Mouse (Mus musculus): ENCODE measurements around the gene Sdk1. TPM values are rescaled to one million over a fixed set of nuclear protein-coding genes. Genes with fewer than 3 reads are reported as not detected.

Sdk1 gene
- total RNA-seq, 1 experiment = 1.2 TPM

DNA sequence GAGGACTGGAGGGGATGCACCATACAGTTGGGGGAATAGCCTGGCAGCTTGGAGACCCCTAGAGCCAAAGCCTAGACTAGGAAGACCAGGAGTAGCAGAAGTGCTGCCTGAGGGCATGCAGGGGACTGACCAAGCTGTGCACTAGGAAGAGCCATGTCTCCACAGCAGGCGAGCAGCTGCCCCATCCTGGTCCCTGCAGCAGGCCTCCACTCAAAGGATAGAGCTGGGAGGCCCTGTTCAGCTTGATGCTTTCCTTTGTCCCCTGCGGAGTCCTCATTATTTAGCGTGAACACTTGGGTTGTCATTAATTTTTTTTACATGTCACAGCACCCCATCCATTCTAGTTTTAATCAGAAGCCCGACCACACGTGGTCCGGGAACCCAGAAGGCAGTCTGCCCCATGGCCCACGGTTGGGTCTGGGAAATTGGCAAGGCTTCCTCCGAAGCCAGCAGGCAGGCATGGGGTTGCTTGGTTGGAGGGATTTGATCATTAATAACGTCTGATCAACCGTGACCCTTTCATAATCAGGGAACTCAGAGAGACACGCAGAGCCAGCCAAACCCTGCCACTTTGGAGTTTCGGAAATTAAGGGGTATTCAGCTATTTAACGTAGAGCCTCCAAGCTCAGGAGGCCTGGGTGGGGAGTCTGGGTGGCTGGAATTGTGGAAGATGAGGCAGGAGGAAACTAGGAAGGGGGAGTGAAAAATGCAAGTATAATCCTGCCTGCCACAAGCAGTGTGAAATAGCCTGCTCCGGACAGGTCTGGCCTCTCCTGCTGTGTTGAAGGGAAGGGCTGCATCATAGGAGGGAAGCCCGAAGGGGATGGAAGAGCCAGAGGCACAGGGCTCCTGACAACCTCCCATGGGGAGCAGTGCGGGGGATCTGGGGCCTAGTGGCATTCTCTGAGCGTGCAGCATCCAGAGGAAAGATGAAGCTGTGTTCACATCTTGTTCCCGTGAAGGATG is 872.2 kb downstream of the Sdk1 start:
- H3K4me3 ChIP-seq (ENCODE audit: insufficient read depth in 1 of 2, low read depth in 1 of 2, low read length in 2 of 2, poor library complexity in 1 of 2, severe bottlenecking in 1 of 2) = no peak overlapping the region
- no peak overlapping the region for H3K9ac ChIP-seq (ENCODE audit: insufficient read depth, low read depth, low read length, poor library complexity, severe bottlenecking)
- no peaks in the 10 kb centered on the region for H3K36me3 ChIP-seq (ENCODE audit: control insufficient read depth, insufficient read depth, low read length, poor library complexity, severe bottlenecking)
- no peak overlapping the region for H3K27ac ChIP-seq (ENCODE audit: insufficient read depth, low read depth, low read length, poor library complexity, severe bottlenecking)
- TF ChIP-seq CHD2 (IDR thresholded peaks at IDR 0.05; ENCODE audit: low read depth, low read length) (no peak), ZC3H11A (IDR thresholded peaks at IDR 0.05; ENCODE audit: borderline replicate concordance, low read depth, low read length) (no peak), HCFC1 (IDR thresholded peaks at IDR 0.05; ENCODE audit: borderline replicate concordance, insufficient read depth, low read length) (no peak), ZNF384 (IDR thresholded peaks at IDR 0.05; ENCODE audit: low read depth, low read length) (no peak), MAFK (IDR thresholded peaks at IDR 0.05; ENCODE audit: insufficient read depth, low read depth, low read length) (no peak)
- DNase-seq (ENCODE audit: low read depth, low spot score) = no peak
- in situ Hi-C loops (cut with MboI; ENCODE audit: low sequenced_read_pairs in 2 of 2, unreplicated experiment in 2 of 2) = no loop called here
- H3K4me1 ChIP-seq (ENCODE audit: control insufficient read depth in 2 of 2, insufficient read depth in 2 of 2, low read length in 2 of 2, poor library complexity in 1 of 2) = peaks cover 0 to 16% of the 10 kb centered on the region in 2 experiments; a peak in 1 of 4 replicates
- no peaks in the 10 kb centered on the region for H3K9me3 ChIP-seq (ENCODE audit: control insufficient read depth, insufficient read depth, low read depth, low read length)

GRCm38 (mm10) chr5:142127779-142128178 is 886.5 kb downstream of the Sdk1 start:
- DNase-seq (ENCODE audit: low read depth, low spot score) = no peak
- in situ Hi-C loops (cut with MboI; ENCODE audit: low sequenced_read_pairs in 2 of 2, unreplicated experiment in 2 of 2) = no loop called here
- no peak overlapping the region for H3K9ac ChIP-seq (ENCODE audit: insufficient read depth, low read depth, low read length, poor library complexity, severe bottlenecking)
- peaks cover 0 to 21% of the 10 kb centered on the region in 2 experiments; a peak in 2 of 4 replicates for H3K4me1 ChIP-seq (ENCODE audit: control insufficient read depth in 2 of 2, insufficient read depth in 2 of 2, low read length in 2 of 2, poor library complexity in 1 of 2)
- H3K27ac ChIP-seq (ENCODE audit: insufficient read depth, low read depth, low read length, poor library complexity, severe bottlenecking) = no peak overlapping the region
- H3K4me3 ChIP-seq (ENCODE audit: insufficient read depth in 1 of 2, low read depth in 1 of 2, low read length in 2 of 2, poor library complexity in 1 of 2, severe bottlenecking in 1 of 2) = no peak overlapping the region
- H3K36me3 ChIP-seq (ENCODE audit: control insufficient read depth, insufficient read depth, low read length, poor library complexity, severe bottlenecking) = no peaks in the 10 kb centered on the region; the same call in 1 of the 2 replicates
- H3K9me3 ChIP-seq (ENCODE audit: control insufficient read depth, insufficient read depth, low read depth, low read length) = no peaks in the 10 kb centered on the region
- TF ChIP-seq ZC3H11A (IDR thresholded peaks at IDR 0.05; ENCODE audit: borderline replicate concordance, low read depth, low read length) (no peak), ZNF384 (IDR thresholded peaks at IDR 0.05; ENCODE audit: low read depth, low read length) (no peak), CHD2 (IDR thresholded peaks at IDR 0.05; ENCODE audit: low read depth, low read length) (no peak), HCFC1 (IDR thresholded peaks at IDR 0.05; ENCODE audit: borderline replicate concordance, insufficient read depth, low read length) (no peak), MAFK (IDR thresholded peaks at IDR 0.05; ENCODE audit: insufficient read depth, low read depth, low read length) (no peak)

DNA sequence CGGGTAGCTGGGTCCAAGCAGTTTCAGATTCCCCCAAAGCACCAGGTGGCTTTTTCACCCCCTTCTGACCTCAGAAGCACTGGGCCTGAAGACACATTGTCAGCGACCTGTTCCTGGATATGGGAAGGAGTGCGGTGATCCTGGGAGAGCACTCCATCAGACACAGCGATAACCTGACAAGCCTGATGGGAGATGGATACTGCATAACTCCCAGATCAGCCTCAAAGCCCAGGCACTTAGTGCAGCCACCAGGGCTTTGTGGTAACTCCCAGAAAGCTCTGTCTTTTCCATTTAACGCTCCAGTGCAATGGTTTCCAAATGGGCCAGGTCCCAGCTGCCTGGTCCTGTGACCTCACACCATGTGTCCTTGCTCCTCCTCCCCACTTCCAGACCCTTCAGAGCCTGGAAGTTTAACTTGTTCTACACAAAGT is 886.9 kb downstream of the Sdk1 start:
- in situ Hi-C loops (cut with MboI; ENCODE audit: low sequenced_read_pairs in 2 of 2, unreplicated experiment in 2 of 2) = no loop called here
- H3K4me1 ChIP-seq (ENCODE audit: control insufficient read depth in 2 of 2, insufficient read depth in 2 of 2, low read length in 2 of 2, poor library complexity in 1 of 2) = peaks cover 0 to 21% of the 10 kb centered on the region in 2 experiments; a peak in 2 of 4 replicates
- H3K27ac ChIP-seq (ENCODE audit: insufficient read depth, low read depth, low read length, poor library complexity, severe bottlenecking) = no peak overlapping the region
- no peak overlapping the region for H3K9ac ChIP-seq (ENCODE audit: insufficient read depth, low read depth, low read length, poor library complexity, severe bottlenecking)
- no peak for DNase-seq (ENCODE audit: low read depth, low spot score)
- TF ChIP-seq ZNF384 (IDR thresholded peaks at IDR 0.05; ENCODE audit: low read depth, low read length) (no peak), ZC3H11A (IDR thresholded peaks at IDR 0.05; ENCODE audit: borderline replicate concordance, low read depth, low read length) (no peak), MAFK (IDR thresholded peaks at IDR 0.05; ENCODE audit: insufficient read depth, low read depth, low read length) (no peak), CHD2 (IDR thresholded peaks at IDR 0.05; ENCODE audit: low read depth, low read length) (no peak), HCFC1 (IDR thresholded peaks at IDR 0.05; ENCODE audit: borderline replicate concordance, insufficient read depth, low read length) (no peak)
- no peaks in the 10 kb centered on the region for H3K9me3 ChIP-seq (ENCODE audit: control insufficient read depth, insufficient read depth, low read depth, low read length)
- no peaks in the 10 kb centered on the region; the same call in 1 of the 2 replicates for H3K36me3 ChIP-seq (ENCODE audit: control insufficient read depth, insufficient read depth, low read length, poor library complexity, severe bottlenecking)
- no peak overlapping the region for H3K4me3 ChIP-seq (ENCODE audit: insufficient read depth in 1 of 2, low read depth in 1 of 2, low read length in 2 of 2, poor library complexity in 1 of 2, severe bottlenecking in 1 of 2)

DNA sequence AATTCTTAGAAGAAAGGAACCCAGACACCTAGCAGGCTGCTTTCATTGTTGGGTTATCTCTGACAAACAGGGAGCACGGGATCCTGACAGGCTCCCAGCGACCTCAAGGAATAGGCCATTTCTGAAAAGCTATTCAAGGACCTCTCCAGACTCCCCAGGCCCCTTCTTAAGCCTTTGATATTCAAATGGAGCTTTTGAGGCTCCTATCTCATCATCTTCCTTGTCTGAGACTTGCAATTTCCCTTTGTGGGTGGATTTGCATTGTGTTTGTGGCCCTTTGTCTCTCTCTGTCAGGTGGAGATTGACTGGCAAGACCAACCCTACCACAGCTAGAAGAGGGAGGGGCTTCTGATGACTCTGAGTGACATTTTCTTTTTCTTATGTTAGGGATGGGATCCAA is 888.7 kb downstream of the Sdk1 start:
- peaks cover 0 to 28% of the 10 kb centered on the region in 2 experiments; a peak in 2 of 4 replicates for H3K4me1 ChIP-seq (ENCODE audit: control insufficient read depth in 2 of 2, insufficient read depth in 2 of 2, low read length in 2 of 2, poor library complexity in 1 of 2)
- no peak overlapping the region for H3K9ac ChIP-seq (ENCODE audit: insufficient read depth, low read depth, low read length, poor library complexity, severe bottlenecking)
- peak overlapping the region; percentile 79 for H3K27ac ChIP-seq (ENCODE audit: insufficient read depth, low read depth, low read length, poor library complexity, severe bottlenecking)
- H3K9me3 ChIP-seq (ENCODE audit: control insufficient read depth, insufficient read depth, low read depth, low read length) = no peaks in the 10 kb centered on the region
- TF ChIP-seq CHD2 (IDR thresholded peaks at IDR 0.05; ENCODE audit: low read depth, low read length) = peak; percentile 42; the same call in 1 of the 2 replicates
- TF ChIP-seq ZNF384 (IDR thresholded peaks at IDR 0.05; ENCODE audit: low read depth, low read length) = no peak
- TF ChIP-seq ZC3H11A (IDR thresholded peaks at IDR 0.05; ENCODE audit: borderline replicate concordance, low read depth, low read length) = no peak
- no peak overlapping the region for H3K4me3 ChIP-seq (ENCODE audit: insufficient read depth in 1 of 2, low read depth in 1 of 2, low read length in 2 of 2, poor library complexity in 1 of 2, severe bottlenecking in 1 of 2)
- H3K36me3 ChIP-seq (ENCODE audit: control insufficient read depth, insufficient read depth, low read length, poor library complexity, severe bottlenecking) = no peaks in the 10 kb centered on the region; the same call in 1 of the 2 replicates
- in situ Hi-C loops (cut with MboI; ENCODE audit: low sequenced_read_pairs in 2 of 2, unreplicated experiment in 2 of 2) = no loop called here
- peak; percentile 79 for DNase-seq (ENCODE audit: low read depth, low spot score)
